Mouse (Mus musculus): ENCODE measurements around the gene Cenpm.

DNA sequence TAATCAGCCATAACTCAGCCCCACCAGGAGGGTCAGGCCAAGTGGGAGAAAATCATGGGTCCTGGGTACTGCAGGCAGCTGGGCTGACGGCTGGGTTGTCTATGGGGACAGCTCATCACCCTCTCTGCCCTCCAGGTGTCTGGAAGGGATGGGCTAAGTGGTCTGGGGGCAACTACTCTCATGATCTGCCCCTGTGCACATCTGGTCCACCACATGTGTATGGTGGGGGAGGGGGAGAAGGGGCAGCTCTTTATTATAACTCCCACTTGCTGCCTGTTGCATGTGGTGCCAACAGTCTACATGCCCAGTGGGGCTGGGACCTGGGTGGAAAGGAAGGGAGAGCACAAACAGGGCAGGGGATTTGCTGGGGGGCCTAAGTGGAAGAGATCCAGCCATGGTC, 33.7 kb downstream of the Cenpm start:
- TF ChIP-seq CTCF (IDR thresholded peaks at IDR 0.05; ENCODE audit: low read depth, low read length) (no peak), GATA1 (IDR thresholded peaks at IDR 0.05; ENCODE audit: borderline replicate concordance, low read length) (no peak), TAL1 (conservative IDR thresholded peaks at IDR 0.05; ENCODE audit: low read depth, low read length) (no peak), POLR2AphosphoS5 (IDR thresholded peaks at IDR 0.05; ENCODE audit: insufficient replicate concordance, low read depth, low read length) (no peak), GATA2 (IDR thresholded peaks at IDR 0.05; ENCODE audit: borderline replicate concordance, low read depth, low read length) (no peak)

Data from G1E (cell line).